Mouse (Mus musculus): ENCODE measurements at regions not wholly inside any gene's neighbourhood (a gene's known extent, or its start where the extent isn't known, plus 50 kb on each side); places are given as distances from the start of the nearest gene placed in this dataset.

GRCm38 (mm10) chr13:41897481-41898317 lies 50.2 kb upstream of the Adtrp start:
- DNase-seq: no peak

All from cerebellum, postnatal 25 days (tissue).